8 mouse cellular contexts compared by ENCODE assay signal in genomic region chr3:90515242-90515641, GRCm38 (mm10). TPM values are rescaled to one million over a fixed set of nuclear protein-coding genes. Genes with fewer than 3 reads are reported as not detected.
A peak's percentile ranks its signal among the peaks of the same experiment; 100 is the strongest.
DNase-seq lines count a peak whose midpoint lies in the region; ATAC-seq and TF ChIP-seq lines count a peak whose summit lies in the region.

No protein-coding gene starts in this region.

- no peak for ATAC-seq in intestine, embryonic 16.5 days
- peak; percentile 22; the same call in 1 of the 2 replicates for ATAC-seq in lung, embryonic 14.5 days (ENCODE audit: insufficient read depth)
- ATAC-seq in stomach, embryonic 16.5 days (ENCODE audit: insufficient read depth, low FRiP score) = no peak

- peak overlapping the region; percentile 67 for H3K9ac ChIP-seq in intestine, embryonic 16.5 days (ENCODE audit: low read depth, low read length)
- peak overlapping the region; percentile 54 for H3K9ac ChIP-seq in lung, embryonic 14.5 days
- H3K9ac ChIP-seq in stomach, embryonic 16.5 days (ENCODE audit: low read length) = peak overlapping the region; percentile 73

- peaks cover 17% of the 10 kb centered on the region for H3K4me1 ChIP-seq in testis, adult 2 months (ENCODE audit: control insufficient read depth, insufficient read depth, low read length)
- peaks cover 13% of the 10 kb centered on the region for H3K4me1 ChIP-seq in intestine, embryonic 16.5 days (ENCODE audit: control insufficient read depth, insufficient read depth, low read length)
- H3K4me1 ChIP-seq in lung, embryonic 14.5 days (ENCODE audit: insufficient read depth) = peaks cover 4% of the 10 kb centered on the region
- peaks cover 13% of the 10 kb centered on the region for H3K4me1 ChIP-seq in stomach, embryonic 16.5 days (ENCODE audit: control insufficient read depth, insufficient read depth, low read length)

- H3K27me3 ChIP-seq in testis, adult 2 months (ENCODE audit: control insufficient read depth, insufficient read depth, low read length) = no peaks in the 10 kb centered on the region
- H3K27me3 ChIP-seq in intestine, embryonic 16.5 days (replicated peaks; ENCODE audit: control insufficient read depth, insufficient read depth, low read length) = no peaks in the 10 kb centered on the region
- H3K27me3 ChIP-seq in lung, embryonic 14.5 days (ENCODE audit: insufficient read depth, low read length) = no peaks in the 10 kb centered on the region; the same call in 1 of the 2 replicates
- H3K27me3 ChIP-seq in stomach, embryonic 16.5 days (ENCODE audit: control insufficient read depth, insufficient read depth, low read length) = 0 out of 2 replicates have a peak, but pooled peaks cover 3% of the 10 kb centered on the region

- 20% methylated on average over 1 of the region's 1 CpGs for WGBS in intestine, embryonic 16.5 days
- 21% methylated on average over 1 of the region's 1 CpGs for WGBS in lung, embryonic 14.5 days
- 47% methylated on average over 1 of the region's 1 CpGs for WGBS in stomach, embryonic 16.5 days

- H3K27ac ChIP-seq in testis, adult 2 months (ENCODE audit: control insufficient read depth, insufficient read depth, low read depth, low read length) = no peak overlapping the region
- no peak overlapping the region for H3K27ac ChIP-seq in intestine, embryonic 16.5 days (ENCODE audit: low read length)
- H3K27ac ChIP-seq in lung, embryonic 14.5 days (ENCODE audit: low read depth) = 0 out of 2 replicates have a peak overlapping the region, but pooled peaks have one; percentile 25
- peak overlapping the region; percentile 76; the same call in 1 of the 2 replicates for H3K27ac ChIP-seq in stomach, embryonic 16.5 days (ENCODE audit: low read length)

- no peaks in the 10 kb centered on the region for H3K36me3 ChIP-seq in testis, adult 2 months (ENCODE audit: control insufficient read depth, insufficient read depth, low read length)
- no peaks in the 10 kb centered on the region for H3K36me3 ChIP-seq in intestine, embryonic 16.5 days (ENCODE audit: control insufficient read depth, insufficient read depth, low read length)
- no peaks in the 10 kb centered on the region for H3K36me3 ChIP-seq in lung, embryonic 14.5 days (ENCODE audit: insufficient read depth)
- H3K36me3 ChIP-seq in stomach, embryonic 16.5 days (ENCODE audit: control insufficient read depth, insufficient read depth, low read length) = no peaks in the 10 kb centered on the region

- TF ChIP-seq POLR2A in testis, adult 2 months (IDR thresholded peaks at IDR 0.05; ENCODE audit: control insufficient read depth, low read depth, low read length) = no peak

- no peak for DNase-seq in testis, postnatal 14 days (ENCODE audit: low spot score)
- peak; percentile 34 for DNase-seq in gastrocnemius, postnatal 25 days
- peak; percentile 50 for DNase-seq in lung, embryonic 14.5 days
- no peak for DNase-seq in right cerebral cortex, postnatal 36 days (ENCODE audit: low spot score in 2 of 2)
- no peak for DNase-seq in frontal cortex, adult 2 months (ENCODE audit: extremely low spot score in 1 of 2, low spot score in 1 of 2)

- no peaks in the 10 kb centered on the region for H3K9me3 ChIP-seq in intestine, embryonic 16.5 days (ENCODE audit: control insufficient read depth, low read length)
- H3K9me3 ChIP-seq in lung, embryonic 14.5 days (ENCODE audit: low read depth, low read length) = no peaks in the 10 kb centered on the region
- H3K9me3 ChIP-seq in stomach, embryonic 16.5 days (replicated peaks; ENCODE audit: control insufficient read depth, low read length) = no peaks in the 10 kb centered on the region

- peak overlapping the region; percentile 54 for H3K4me3 ChIP-seq in testis, adult 2 months (ENCODE audit: control insufficient read depth, low read depth, low read length)
- H3K4me3 ChIP-seq in intestine, embryonic 16.5 days (ENCODE audit: low read length) = peak overlapping the region; percentile 46
- peak overlapping the region; percentile 42 for H3K4me3 ChIP-seq in lung, embryonic 14.5 days (ENCODE audit: low read depth, low read length)
- peak overlapping the region; percentile 50 for H3K4me3 ChIP-seq in stomach, embryonic 16.5 days (replicated peaks; ENCODE audit: low read length)

- peak overlapping the region; percentile 92 for H3K4me2 ChIP-seq in intestine, embryonic 16.5 days (ENCODE audit: low read depth, low read length)
- peak overlapping the region; percentile 86 for H3K4me2 ChIP-seq in lung, embryonic 14.5 days
- peak overlapping the region; percentile 92 for H3K4me2 ChIP-seq in stomach, embryonic 16.5 days (ENCODE audit: low read depth, low read length)

- no peak for TF ChIP-seq CTCF in testis, adult 2 months (IDR thresholded peaks at IDR 0.05; ENCODE audit: control insufficient read depth, insufficient read depth, insufficient replicate concordance, low read depth, low read length)
- no peak for TF ChIP-seq CTCF in lung, embryonic 14.5 days (IDR thresholded peaks at IDR 0.05; ENCODE audit: low read depth)

RNA-seq across cellular contexts. Expression of gene S100a13, which starts 1.0 kb away (rescaled TPM):
- 2.9 and 3.2 TPM in 2 replicates for polyA plus RNA-seq in testis, adult 2 months (2012; rRNA removed)
- 10 to 100 TPM in 1 of 2 experiments, 1 to 10 TPM in 1; 9.5 to 16.8 TPM for total RNA-seq in gastrocnemius, postnatal 25 days (2021)
- 38.5 and 40.8 TPM in 2 replicates for polyA plus RNA-seq in intestine, embryonic 16.5 days (2015; fragmentation: Nextera tagmentation; extraction: Ambion mirVana)
- polyA plus RNA-seq in lung, embryonic 14.5 days (2014; fragmentation: Nextera tagmentation; extraction: Ambion mirVana) = 27.3 and 32.2 TPM in 2 replicates
- polyA plus RNA-seq in stomach, embryonic 16.5 days (2015; fragmentation: Nextera tagmentation; extraction: Ambion mirVana) = 37.3 and 44.1 TPM in 2 replicates
- polyA plus RNA-seq in frontal cortex, adult 2 months (2012; rRNA removed) = 62.0 and 66.7 TPM in 2 replicates

RNA-seq across cellular contexts. Expression of gene S100a1, which starts 1.1 kb away (rescaled TPM):
- 16.8 and 17.6 TPM in 2 replicates for polyA plus RNA-seq in testis, adult 2 months (2012; rRNA removed)
- total RNA-seq in gastrocnemius, postnatal 25 days (2021) = 100 to 1,000 TPM; 112 to 150 TPM
- polyA plus RNA-seq in intestine, embryonic 16.5 days (2015; fragmentation: Nextera tagmentation; extraction: Ambion mirVana) = 142 and 192 TPM in 2 replicates
- polyA plus RNA-seq in lung, embryonic 14.5 days (2014; fragmentation: Nextera tagmentation; extraction: Ambion mirVana) = 28.0 and 33.9 TPM in 2 replicates
- 85.3 and 99.1 TPM in 2 replicates for polyA plus RNA-seq in stomach, embryonic 16.5 days (2015; fragmentation: Nextera tagmentation; extraction: Ambion mirVana)
- polyA plus RNA-seq in frontal cortex, adult 2 months (2012; rRNA removed) = 307 and 323 TPM in 2 replicates

RNA-seq across cellular contexts. Expression of gene Chtop, which starts 5.9 kb away (rescaled TPM):
- polyA plus RNA-seq in testis, adult 2 months (2012; rRNA removed) = 51.5 and 53.5 TPM in 2 replicates
- total RNA-seq in gastrocnemius, postnatal 25 days (2021) = 10 to 100 TPM; 86.0 to 86.1 TPM
- polyA plus RNA-seq in intestine, embryonic 16.5 days (2015; fragmentation: Nextera tagmentation; extraction: Ambion mirVana) = 90.4 and 99.8 TPM in 2 replicates
- 103 and 109 TPM in 2 replicates for polyA plus RNA-seq in lung, embryonic 14.5 days (2014; fragmentation: Nextera tagmentation; extraction: Ambion mirVana)
- 92.7 and 105 TPM in 2 replicates for polyA plus RNA-seq in stomach, embryonic 16.5 days (2015; fragmentation: Nextera tagmentation; extraction: Ambion mirVana)
- polyA plus RNA-seq in frontal cortex, adult 2 months (2012; rRNA removed) = 136 and 140 TPM in 2 replicates

RNA-seq across cellular contexts. Expression of gene S100a14, which starts 11.4 kb away (rescaled TPM):
- polyA plus RNA-seq in testis, adult 2 months (2012; rRNA removed) = 0.76 TPM in 1 of 2 replicates, not detected in the other
- total RNA-seq in gastrocnemius, postnatal 25 days (2021) = under 1 TPM; 0.29 to 0.67 TPM
- 7.1 and 10.7 TPM in 2 replicates for polyA plus RNA-seq in intestine, embryonic 16.5 days (2015; fragmentation: Nextera tagmentation; extraction: Ambion mirVana)
- 1.2 and 1.6 TPM in 2 replicates for polyA plus RNA-seq in lung, embryonic 14.5 days (2014; fragmentation: Nextera tagmentation; extraction: Ambion mirVana)
- polyA plus RNA-seq in stomach, embryonic 16.5 days (2015; fragmentation: Nextera tagmentation; extraction: Ambion mirVana) = 149 and 199 TPM in 2 replicates
- polyA plus RNA-seq in frontal cortex, adult 2 months (2012; rRNA removed) = not detected in 2 replicates

RNA-seq across cellular contexts. Expression of gene S100a16, which starts 21.8 kb away (rescaled TPM):
- polyA plus RNA-seq in testis, adult 2 months (2012; rRNA removed) = 2.9 and 7.7 TPM in 2 replicates
- total RNA-seq in gastrocnemius, postnatal 25 days (2021) = 10 to 100 TPM; 62.7 to 69.8 TPM
- polyA plus RNA-seq in intestine, embryonic 16.5 days (2015; fragmentation: Nextera tagmentation; extraction: Ambion mirVana) = 99.1 and 113 TPM in 2 replicates
- 161 and 175 TPM in 2 replicates for polyA plus RNA-seq in lung, embryonic 14.5 days (2014; fragmentation: Nextera tagmentation; extraction: Ambion mirVana)
- 407 and 487 TPM in 2 replicates for polyA plus RNA-seq in stomach, embryonic 16.5 days (2015; fragmentation: Nextera tagmentation; extraction: Ambion mirVana)
- polyA plus RNA-seq in frontal cortex, adult 2 months (2012; rRNA removed) = 119 and 133 TPM in 2 replicates

Comparison
In these comparisons a context has a peak if more than half of its experiments do, and no peak if none do; other contexts are left out.
1. H3K27ac ChIP-seq: peak in lung, embryonic 14.5 days (single experiment) and stomach, embryonic 16.5 days (single experiment); none in testis, adult 2 months (single experiment) and intestine, embryonic 16.5 days (single experiment).
2. DNase-seq: peak in gastrocnemius, postnatal 25 days (single experiment) and lung, embryonic 14.5 days (single experiment); none in testis, postnatal 14 days (single experiment), right cerebral cortex, postnatal 36 days (0 of 2) and frontal cortex, adult 2 months (0 of 2).
3. Peak in every context shown above with its lines, with median percentiles within 50 percentile points of each other: H3K4me3 ChIP-seq, H3K4me2 ChIP-seq and H3K9ac ChIP-seq.